Mouse (Mus musculus) neutrophil, adult 83 days (primary cell): ENCODE data around the gene Sars. TPM values are rescaled to one million over a fixed set of nuclear protein-coding genes. Genes with fewer than 3 reads are reported as not detected.

Source experiments
- total RNA-seq, 2 experiments: library from RNA; stranded (reverse); gene quantifications; one replicate each; pipeline ENCODE4 v1.2.4; 2023

Sars gene
- 10 to 100 TPM; 57.9 to 65.7 TPM for total RNA-seq

GRCm38 (mm10) chr3:108444698-108445365 lies at the start of gene Sars:
TSS of gene Sars (minus strand) at chr3:108445209.

DNA sequence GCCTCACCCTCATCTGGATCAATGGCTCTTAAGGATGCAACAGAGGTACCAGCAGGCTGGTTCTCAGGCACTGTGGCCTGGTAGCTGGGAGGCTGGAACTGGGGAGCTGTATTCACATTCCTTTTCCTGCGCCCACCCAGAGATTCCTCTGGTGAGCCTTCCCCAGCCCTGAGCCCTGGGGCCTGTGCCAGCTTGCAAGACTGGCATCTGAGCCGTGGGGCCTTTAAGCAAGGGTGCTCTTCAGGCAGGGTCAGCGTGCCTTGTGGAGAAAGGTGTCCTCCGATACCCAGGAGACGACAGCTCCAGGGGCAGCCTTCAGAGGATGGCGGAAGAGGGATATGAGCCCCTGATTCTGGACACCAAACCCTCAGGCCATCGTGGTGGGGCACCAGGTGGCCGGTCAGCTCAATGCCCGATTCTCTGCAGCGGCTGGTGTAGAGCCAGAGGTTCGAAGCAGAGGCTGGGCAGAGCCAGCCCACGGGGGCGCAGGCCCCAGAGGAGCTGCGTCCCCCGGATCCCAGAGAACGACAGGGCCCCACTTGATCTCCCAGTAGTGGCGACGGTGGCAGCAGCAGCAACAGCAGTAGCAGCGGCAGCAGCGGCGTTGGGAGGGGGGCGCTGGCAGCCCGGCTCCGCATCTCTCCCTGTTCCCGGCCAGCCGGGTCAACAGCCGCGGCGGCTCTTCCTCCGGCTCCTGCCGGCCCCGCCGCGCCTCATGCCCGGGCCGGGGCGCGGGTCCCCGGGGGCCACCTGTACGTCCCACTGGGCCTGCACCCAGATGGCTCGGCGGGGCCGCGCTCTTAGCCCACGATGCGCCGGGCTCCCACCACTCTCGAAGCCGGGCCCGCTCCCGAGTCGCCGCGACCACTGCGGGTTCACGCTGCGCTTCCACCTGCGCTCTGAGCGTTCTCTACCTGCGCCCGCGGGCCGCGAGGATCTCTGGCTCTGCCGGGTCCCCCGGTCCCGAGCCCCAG lies 29.9 kb downstream of the Sars start, which contains the start of gene Celsr2:
Celsr2 (minus strand) TSS at position 696 of the 974 bp plus-strand sequence.

DNA sequence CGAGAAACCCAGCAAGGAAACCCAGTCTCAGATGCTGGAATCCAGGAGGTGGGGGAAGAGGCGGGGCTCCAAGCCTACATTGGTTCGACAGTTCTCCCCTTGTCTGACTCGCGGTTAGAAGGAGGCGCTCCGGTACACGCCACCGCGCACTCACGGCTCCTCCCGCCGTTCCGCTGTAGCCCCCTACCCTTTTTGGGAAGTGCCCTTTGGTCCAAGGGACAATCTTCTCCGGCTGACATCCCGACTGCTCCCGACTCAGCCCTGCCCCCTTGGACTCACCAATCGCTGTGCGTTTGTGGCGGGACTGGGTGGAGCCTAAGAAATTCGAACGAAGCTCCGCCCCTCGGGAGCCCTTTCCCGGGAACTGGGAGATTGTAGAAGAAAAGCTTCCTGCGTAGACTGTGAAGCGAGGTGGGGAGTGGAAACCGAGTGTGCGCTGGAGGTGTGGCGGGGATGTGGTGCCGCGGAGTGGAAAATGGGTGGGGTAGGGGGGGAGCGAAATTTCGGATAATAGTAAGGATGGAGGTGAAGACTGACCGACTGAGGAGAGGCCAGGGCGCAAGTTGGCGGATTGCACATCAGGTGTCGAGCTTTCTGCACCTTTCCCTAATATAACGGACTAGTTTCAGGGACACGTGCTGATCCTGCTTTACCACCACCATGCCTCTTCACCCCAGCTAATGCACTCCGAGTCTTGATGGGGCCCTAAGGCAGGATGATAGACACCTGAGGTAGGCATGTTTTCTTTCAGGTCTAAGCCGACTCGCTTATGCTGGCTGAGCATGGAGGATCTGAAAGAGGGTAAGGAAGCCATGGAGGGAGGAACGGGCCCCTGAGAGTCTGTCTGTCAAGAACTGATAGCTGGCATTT lies 61.3 kb downstream of the Sars start, which contains the start of gene Psrc1:
Psrc1 (plus strand) TSS at position 355 of the 870 bp plus-strand sequence.

Other genes starting within 250 kb of the Sars start
- gene Cyb561d1, start 244.0 kb downstream of the Sars start, total RNA-seq, result 10 to 100 TPM; 22.3 to 26.6 TPM
- 1 to 10 TPM; 8.2 to 9.6 TPM for gene Atxn7l2, start 234.3 kb downstream of the Sars start, total RNA-seq
- not detected for gene Sypl2, start 218.6 kb downstream of the Sars start, total RNA-seq
- 10 to 100 TPM; 35.3 to 40.1 TPM for gene Psma5, start 188.3 kb downstream of the Sars start, total RNA-seq
- 100 to 1,000 TPM; 147 to 157 TPM for gene Sort1, start 161.1 kb downstream of the Sars start, total RNA-seq
- gene Mybphl, start 80.3 kb downstream of the Sars start, total RNA-seq, result not detected
- gene Psrc1, start 61.4 kb downstream of the Sars start, total RNA-seq, result 10 to 100 TPM; 10.7 to 13.7 TPM
- gene Celsr2, start 29.7 kb downstream of the Sars start, total RNA-seq, result 1 to 10 TPM in 1 of 2 experiments, under 1 TPM in 1; 0.75 to 1.2 TPM
- gene 1700013F07Rik, start 88.9 kb upstream of the Sars start, total RNA-seq, result not detected
- gene 5330417C22Rik, start 91.3 kb upstream of the Sars start, total RNA-seq, result not detected
- 10 to 100 TPM; 29.5 to 32.9 TPM for gene Tmem167b, start 117.3 kb upstream of the Sars start, total RNA-seq
- 10 to 100 TPM; 42.8 to 48.1 TPM for gene Taf13, start 126.5 kb upstream of the Sars start, total RNA-seq
- 1 to 10 TPM; 5.7 to 7.9 TPM for gene Wdr47, start 146.1 kb upstream of the Sars start, total RNA-seq
- 10 to 100 TPM; 17.9 to 21.8 TPM for gene Clcc1, start 208.7 kb upstream of the Sars start, total RNA-seq